Mouse (Mus musculus) retina, adult 2 months (tissue): ENCODE data around the gene Gm21627.
"Not testable (repeated sequence)": the region's sequence is repeated elsewhere in the genome, so short reads cannot be mapped to it uniquely, and the experiment has no call there.

ENCODE experiments used
- DNase-seq: peaks from one replicate; pipeline ENCODE4 v3.0.0-alpha.2; 2012; ENCODE audit warnings: low read depth, low spot score

The Gm21627 gene

DNA sequence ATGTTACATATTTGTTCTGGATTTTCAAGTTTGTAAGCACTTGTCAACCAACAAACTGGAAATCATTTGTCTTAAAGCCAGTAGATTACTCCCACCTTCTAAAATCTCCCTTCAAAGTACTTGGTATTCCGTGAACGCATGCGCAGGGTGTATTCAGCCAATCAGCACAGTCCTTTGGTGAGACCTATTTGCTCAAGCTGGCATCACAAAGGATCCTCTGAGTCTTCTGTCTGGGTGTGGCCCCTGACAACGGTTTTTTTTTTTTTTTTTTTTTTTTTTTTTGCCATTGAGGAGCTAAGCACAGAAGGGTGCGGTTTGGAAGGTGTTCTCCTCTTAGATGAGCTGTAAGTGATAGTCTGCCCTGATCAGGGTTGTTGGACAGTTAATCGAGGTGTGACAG lies at the start of gene Gm21627:
Gene Gm21627, plus strand, starts transcription at position 301 of the 400 bp plus-strand sequence.
- not testable (repeated sequence) for DNase-seq
